Mouse (Mus musculus): ENCODE data around the gene S100a14.

Gene S100a14

DNA sequence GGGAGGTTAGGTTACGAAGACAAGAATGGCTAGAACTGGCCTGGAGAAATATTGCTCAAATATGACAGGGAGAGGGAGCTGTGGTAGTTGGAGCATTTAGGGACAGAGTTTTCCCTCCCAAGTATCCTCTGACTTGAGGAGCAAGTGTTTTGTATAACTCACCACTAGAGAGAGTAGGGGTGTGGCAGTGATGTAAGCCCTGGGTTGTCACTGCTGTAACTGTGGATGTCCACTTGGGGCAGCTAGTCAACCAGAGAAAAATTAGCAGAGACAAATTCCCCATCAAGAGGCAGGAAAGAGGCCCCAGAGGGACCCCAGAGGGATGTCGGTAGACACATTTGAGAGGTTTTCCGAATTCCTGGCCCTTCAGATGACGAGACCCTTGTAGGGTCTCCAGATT is 1.2 kb upstream of the S100a14 start:
- DNase-seq: no peak

DNA sequence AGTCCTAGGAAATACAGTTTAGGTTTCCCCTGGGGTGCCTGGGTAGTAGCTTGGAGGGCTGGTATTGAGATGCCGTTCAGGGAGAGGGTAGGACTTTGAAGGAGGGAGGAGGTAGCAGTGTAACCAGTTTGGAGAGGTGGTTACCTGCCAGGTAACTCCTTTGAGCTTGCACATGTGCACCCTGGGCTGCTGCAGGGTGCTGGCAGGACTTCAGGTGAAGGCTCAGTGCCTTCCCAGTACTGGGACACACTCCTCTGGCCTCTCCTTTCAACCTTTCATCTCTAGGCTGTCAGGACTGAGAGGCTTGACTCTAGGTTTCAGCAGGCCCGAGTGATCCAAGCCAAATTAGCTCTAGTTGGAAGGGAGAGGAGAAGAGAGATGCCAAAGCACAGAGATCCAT is 580 bp upstream of the S100a14 start:
- no peak for DNase-seq

DNA sequence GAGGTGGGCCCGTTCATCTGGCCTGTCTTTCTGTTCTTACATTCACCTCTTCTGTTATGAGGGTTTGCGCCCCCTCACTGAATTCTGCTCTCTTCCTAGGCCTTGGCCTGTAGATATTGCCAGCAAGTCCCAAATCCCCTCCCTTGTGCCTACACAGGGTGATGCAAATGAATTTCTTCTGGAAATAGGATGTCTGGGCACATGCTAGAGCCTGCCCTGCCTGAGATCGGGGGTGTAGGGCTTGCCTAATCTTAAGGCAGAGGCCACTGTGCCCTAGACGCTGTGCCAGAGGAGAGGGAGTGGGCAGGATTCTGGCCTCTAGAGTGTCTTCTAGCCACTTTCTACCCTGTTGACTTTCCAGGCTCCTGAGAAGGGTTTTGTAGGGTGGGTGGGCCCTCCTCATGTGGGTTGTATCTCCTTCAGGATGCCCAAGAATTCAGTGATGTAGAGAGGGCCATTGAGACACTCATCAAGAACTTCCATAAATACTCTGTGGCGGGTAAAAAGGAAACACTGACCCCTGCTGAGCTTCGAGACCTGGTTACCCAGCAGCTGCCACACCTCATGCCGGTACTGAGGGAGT is 726 bp downstream of the S100a14 start:
- DNase-seq: no peak

DNA sequence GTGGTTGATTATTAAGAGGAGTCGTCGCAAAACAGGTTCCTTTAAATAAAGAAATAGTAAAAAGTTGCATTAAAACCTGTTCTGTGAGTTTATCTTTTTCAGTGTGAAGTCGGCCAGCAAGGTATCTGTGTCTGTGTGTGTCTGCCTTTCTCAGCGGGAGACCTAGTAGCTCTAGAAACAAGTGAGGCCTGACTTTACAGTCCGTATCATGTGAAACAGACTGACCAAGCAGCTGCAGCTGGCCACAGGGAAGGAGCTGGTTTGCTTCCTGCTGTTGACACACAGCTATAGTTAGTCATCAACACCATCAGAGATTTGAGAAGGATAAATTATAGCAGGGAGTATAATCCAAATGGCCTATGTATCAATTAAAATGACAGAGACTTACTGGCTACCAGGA is 5.1 kb downstream of the S100a14 start:
- no peak for DNase-seq

DNA sequence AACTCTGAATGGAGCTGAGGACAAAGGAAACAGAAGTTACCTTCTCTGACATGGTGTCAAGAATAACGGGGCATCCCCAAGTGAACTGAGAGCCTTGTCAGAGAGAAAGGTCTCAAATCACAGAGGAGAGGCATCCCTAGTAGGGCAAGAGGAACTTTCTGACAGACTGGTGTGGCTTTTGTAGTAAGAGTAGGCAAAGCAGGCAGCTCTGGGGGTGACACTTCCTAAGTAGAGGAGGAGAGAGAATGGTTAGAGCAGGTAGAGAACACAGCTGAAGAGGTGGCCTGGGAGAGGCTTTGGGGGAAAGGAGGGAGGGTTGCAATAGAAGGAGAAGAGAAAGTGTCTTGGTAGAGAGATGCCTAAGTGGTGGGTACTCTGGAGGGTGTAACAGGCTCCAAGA is 8.8 kb downstream of the S100a14 start:
- DNase-seq: no peak

DNA sequence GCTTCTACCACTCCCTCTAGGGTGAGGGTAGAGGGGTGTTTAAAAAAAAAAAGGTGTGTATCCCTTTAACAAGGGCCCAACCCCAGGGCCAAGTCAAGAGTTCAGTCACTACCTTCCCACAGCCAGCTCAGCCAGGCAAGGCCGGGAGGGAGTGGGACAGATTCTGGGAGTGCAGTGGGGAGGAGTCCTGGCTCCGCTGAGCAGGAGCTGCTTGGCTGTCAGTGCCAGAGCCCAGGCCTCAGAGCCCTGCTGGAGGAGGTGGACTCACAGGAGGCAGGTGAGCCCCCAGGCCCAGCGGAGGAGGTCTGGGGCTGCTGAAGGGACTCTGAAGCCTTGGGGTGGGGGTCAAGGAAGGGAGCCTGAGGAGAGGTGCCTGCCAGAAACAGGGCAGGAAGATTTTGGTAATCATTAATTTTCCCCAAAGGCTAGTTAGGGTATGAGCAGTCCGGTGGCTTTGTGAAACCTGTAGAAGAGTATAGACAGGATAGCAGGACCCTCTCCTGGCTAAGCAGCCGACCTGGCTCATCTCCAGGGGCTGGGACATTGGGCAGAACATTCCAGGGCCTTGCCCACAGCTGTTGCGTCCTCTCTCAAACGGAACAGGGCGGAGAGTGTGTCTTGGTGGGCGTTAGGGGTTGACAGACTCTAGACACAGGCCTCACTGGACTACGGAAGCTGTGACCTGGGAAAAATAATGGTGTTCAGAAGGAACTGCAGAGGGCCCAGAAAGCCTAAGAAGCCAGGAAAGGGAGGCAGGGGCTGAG is 10.7 kb downstream of the S100a14 start, which contains the start of gene S100a16:
Gene S100a16, plus strand, starts transcription at position 114 of the 764 bp plus-strand sequence.
- peak; percentile 53 for DNase-seq

DNA sequence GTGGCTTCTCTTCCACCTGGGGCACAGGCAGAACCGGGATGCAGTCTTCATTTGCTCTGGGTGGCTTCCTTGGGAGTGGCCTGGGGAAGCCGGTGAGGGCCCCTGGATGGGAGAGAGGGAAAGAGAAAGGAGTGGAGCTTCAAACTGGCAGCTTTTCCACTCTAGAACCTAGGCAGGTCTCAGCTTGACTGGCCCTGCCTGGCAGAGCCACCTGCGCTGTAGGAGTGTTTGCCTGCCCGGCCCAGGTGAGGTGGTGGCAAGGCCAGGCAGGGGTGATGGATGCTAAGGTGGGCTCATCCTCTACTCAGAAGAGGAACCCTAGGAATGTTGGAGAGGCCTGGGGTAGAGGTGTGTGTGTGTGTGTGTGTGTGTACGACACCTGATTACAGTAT is 11.2 kb downstream of the S100a14 start:
- DNase-seq: no peak

DNA sequence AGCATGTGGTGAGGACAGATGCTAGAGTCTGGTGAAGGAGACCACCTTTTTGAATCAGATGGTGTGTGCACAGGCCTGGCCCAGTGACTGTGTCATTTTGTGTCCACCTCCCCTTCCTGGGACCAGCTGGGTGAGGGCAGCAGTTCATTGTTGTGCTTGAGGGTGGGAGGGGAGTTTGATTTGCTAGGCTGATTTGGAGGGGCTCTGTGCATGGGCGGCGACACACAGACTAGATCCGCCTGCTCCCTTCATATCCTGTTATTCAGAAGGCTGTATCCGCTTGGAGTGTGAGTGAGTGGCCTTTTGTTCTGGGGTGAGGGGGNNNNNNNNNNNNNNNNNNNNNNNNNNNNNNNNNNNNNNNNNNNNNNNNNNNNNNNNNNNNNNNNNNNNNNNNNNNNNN is 14.2 kb downstream of the S100a14 start:
- no peak for DNase-seq

DNA sequence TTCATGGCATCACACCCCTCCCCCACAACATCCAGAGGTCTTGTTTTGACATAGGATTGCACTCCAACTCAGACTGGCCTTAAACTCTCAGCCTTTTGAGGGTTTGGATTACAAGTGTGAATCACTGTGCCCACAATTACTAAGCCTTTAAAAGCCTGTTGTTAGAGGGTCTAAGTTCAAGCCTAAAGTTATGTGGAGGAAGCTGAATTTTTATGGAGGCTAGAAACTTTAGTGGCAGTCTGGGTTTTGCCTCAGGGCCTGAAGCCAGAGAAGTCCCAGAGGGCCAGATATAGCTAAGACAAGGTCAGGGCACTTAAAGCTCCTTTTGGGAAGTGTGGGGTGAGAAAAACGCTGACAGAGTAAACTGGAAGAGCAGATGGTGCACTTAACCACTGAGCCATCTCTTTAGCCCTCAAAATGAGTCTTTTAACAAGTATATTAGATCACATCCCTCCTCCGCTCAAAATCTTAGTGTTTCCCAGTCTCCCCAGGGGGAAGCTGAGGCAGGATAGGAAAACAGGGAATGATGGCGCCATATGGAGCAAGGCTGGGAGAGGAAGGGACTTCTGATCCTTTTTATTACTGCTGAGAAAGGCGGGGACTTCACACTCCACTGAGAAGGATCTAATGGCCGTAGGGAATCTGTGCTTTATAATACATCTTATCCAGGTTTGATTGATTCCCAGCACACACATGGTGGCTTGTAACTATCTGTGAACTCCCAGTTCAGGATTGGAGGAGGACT is 23.2 kb downstream of the S100a14 start:
- no peak for DNase-seq

DNA sequence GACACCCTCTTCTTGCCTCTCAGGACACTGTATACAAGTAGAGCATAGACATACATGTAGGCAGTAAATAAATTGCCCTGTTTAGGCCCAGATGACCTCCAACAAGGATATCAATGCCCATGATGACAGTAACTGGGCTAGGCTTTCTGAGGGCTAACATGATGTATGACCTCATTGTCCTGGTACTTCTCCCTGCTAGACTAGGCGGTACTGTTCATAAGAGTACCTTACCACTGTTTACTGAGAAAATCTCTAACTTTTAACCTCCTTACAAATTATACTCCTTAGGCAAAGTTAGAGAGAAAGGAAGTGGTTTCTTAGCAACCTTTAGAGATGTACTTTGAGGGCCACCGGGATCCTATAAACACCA is 23.8 kb downstream of the S100a14 start:
- no peak for DNase-seq

DNA sequence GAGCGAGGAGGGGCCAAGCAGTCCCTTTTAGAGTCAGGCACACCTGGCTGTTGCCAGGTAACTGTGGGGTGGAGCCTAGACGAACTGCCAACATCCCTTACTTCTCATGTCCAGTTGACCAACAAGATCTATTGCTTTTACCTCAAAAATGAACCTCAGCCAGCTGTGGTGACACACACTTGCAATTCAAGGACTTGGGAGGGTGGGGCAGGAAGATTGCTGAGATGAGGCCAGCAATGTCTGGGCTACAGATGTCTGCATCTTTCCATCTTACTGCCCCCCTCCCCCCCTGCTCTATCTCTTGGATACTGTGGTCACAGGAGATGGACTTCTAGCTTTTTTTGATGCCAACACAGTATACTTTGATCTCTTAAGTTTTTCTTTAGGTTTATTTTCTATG is 25.6 kb downstream of the S100a14 start:
- DNase-seq: no peak

DNA sequence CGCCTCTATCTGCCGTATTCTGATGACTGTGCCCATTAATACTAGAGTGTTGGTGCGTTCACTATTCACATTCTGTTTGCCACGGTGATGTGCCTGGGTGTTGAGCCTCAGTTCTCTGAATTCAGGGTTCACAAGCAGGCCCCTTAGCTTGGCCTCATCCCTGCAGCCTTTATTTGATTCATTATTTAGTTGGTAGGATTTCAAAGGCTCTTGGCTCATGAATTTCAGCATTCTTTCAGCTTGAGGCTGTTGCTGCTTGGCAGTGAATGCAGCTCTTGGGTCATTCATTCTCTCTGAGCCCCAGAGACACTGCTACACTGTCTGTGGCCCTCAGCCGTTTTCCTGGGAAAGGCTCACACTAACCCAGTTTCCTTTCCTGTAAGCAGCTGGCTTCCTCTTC is 29.3 kb downstream of the S100a14 start:
- no peak for DNase-seq

DNA sequence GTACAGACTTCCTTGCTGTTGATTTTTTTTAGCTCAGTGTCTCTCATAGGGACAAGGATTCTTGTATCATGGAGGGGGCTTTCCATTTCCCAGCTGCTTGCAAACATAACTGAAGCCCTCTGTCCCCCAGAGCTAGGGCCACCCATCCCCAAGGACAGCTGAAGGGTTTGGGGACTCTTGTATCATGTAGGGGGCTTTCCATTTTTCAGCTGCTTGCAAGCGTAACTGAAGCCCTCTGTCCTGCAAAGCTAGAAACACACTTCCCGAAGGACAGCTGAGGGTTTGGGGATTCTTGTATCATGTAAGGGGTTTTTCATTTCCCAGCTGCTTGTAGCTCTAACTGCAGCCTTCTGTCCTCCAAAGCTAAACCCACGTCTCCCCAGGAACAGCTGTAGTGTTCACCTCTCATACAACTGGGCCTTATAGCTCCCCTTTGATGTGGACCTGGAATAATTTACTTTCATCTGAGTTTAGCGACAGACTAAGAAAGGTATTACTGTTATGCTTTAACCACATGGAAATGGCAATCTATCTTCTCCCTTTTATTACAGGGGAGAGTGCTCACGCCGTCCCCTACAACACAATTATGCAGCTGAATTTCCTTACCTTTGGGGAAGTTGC is 33.5 kb downstream of the S100a14 start, which contains the start of gene S100a3:
Gene S100a3, plus strand, starts transcription at position 571 of the 621 bp plus-strand sequence.
- DNase-seq: no peak

DNA sequence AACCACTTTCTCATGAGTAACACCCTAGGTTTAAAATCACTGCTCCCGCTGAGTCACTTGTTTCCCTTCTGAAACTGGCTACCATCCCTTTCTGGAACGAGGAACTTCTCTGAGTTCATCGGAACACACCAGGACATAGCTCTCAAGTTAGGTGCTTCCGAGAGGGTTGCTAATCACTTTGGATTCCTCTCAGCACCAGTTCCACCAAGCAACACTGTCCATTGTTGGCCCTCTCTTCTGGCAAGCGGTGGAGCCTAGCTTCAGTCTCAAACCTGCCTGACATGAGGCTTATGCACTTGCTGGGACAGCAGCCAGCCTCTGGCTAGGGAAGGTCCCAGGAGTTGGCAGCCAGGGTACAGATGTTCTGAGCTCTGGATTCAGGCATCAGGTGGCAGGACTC is 48.0 kb downstream of the S100a14 start:
- no peak for DNase-seq

DNA sequence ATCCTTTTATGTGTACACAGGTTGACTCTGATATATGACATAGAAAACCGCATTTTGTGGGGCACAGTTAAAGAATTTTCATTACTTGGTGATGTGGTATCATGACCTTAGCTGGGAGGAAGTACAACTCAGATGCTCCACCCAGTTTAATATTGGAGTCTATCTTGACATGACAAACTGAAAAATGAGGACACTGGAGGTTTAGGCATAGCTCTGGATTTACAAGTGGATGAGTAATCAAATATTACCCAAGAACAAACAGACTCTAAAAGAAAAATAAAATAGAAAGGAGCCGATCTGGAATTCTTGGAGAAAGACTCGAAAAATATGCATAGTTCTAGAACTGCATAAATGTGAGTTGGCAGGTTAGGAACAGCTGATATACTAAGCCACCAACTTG is 48.7 kb downstream of the S100a14 start:
- no peak for DNase-seq

DNA sequence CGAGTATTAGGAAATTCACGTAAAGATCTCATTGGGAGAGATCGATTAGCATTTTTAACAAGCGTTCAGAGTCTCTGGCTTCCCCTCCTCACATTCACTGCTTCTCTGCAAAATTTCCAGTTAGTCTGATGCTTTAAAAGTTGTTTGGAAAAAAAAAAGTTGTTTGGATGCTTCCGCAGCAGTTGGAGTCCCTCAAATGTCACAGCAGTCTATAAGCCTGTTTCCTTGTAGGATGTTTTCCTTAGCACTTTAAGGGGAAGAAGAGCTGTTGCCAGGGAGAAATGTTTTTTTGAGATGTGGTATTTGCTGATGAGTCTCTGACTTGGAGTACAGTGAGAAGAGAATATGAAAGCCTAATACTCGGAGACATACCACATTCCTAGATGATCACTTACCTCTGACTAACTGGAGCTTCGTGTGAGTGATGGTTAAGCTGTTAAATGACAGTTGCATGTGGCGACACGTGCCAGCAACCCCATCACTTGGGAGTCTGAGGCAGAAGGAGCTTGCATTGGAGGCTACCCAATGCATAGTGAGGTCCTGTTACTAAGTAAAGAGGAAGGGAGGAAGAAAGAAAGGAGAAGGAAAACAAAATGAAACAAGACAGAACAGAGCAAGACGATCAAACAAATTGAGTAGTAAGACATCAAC is 49.8 kb downstream of the S100a14 start:
- DNase-seq: no peak
